Comparison of ENCODE assay signal across 13 mouse cellular contexts in the genomic region with DNA sequence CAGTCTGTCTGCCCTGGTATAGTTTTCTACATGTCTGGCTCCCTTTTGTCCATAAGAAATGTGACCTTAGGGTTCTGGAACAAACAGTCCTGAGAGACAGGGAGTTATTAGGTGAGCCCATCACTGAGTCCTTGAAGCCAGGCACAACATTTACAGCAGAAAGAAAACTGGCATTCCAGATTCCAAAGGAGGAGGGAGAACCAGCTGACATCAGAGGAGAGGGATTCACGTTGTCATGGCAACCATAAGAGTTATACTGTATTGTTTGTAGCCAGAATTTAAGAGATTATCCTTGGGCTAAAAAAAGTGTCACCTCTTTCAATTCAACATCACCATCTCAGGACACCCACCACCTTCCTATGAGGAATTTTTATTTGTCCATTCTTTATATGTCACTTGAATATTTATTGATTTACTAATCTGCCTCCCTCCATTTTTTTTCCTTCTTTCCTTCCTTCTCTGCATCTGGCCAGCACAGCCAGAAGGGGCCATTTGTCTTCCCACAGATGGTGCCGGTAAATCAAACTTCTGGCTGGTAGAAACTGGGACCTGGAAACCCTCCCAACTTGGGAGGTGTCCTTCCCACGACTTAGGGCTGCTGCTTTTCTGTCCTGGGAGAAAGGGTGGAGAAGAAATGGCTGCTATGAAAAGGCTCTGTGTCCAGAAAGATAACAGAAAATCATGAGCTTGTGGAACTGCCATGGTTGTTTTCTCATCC.
A peak's percentile ranks its signal among the peaks of the same experiment; 100 is the strongest.
DNase-seq lines count a peak whose midpoint lies in the region; ATAC-seq lines count a peak whose summit lies in the region.
"Had no signal": no experiment of that assay in that cellular context is flagged by ENCODE, and none has a peak within 500 bp of the region (broad histone marks: within the 10 kb centered on the region; RNA-seq: fewer than 3 reads in every experiment).

No protein-coding gene starts in this region.

- H3K4me1 ChIP-seq in forebrain, embryonic 13.5 days = no peaks in the 10 kb centered on the region
- H3K4me1 ChIP-seq in forebrain, embryonic 10.5 days = 0 out of 2 replicates have a peak, but pooled peaks cover 4% of the 10 kb centered on the region
- no peaks in the 10 kb centered on the region for H3K4me1 ChIP-seq in neural tube, embryonic 12.5 days

- peaks cover 6% of the 10 kb centered on the region; the same call in 1 of the 2 replicates for H3K27me3 ChIP-seq in forebrain, embryonic 13.5 days
- peaks cover 90% of the 10 kb centered on the region for H3K27me3 ChIP-seq in forebrain, embryonic 10.5 days (ENCODE audit: poor library complexity, severe bottlenecking)
- peaks cover 8% of the 10 kb centered on the region for H3K27me3 ChIP-seq in neural tube, embryonic 12.5 days (replicated peaks)

- H3K9me3 ChIP-seq in forebrain, embryonic 13.5 days (replicated peaks) = no peaks in the 10 kb centered on the region
- H3K9me3 ChIP-seq in forebrain, embryonic 10.5 days = no peaks in the 10 kb centered on the region
- H3K9me3 ChIP-seq in neural tube, embryonic 12.5 days = no peaks in the 10 kb centered on the region

- no peak overlapping the region for H3K27ac ChIP-seq in forebrain, embryonic 13.5 days
- H3K27ac ChIP-seq in forebrain, embryonic 10.5 days = no peak overlapping the region
- H3K27ac ChIP-seq in neural tube, embryonic 12.5 days = no peak overlapping the region

- no peak for DNase-seq in forebrain, embryonic 10.5 days (ENCODE audit: extremely low spot score, low spot score)
- DNase-seq in left cerebral cortex, postnatal 4 days = peak; percentile 7
- DNase-seq in left cerebral cortex, adult 11 months (ENCODE audit: low spot score) = no peak
- peak; percentile 25 for DNase-seq in embryo, embryonic 11 days
- no peak for DNase-seq in layer of hippocampus, postnatal 14 days (ENCODE audit: low spot score in 2 of 2)
- no peak for DNase-seq in heart, postnatal 25 days (ENCODE audit: low spot score)
- DNase-seq: adrenal gland, postnatal 10 days; B cell, adult 2 months; cerebellum, postnatal 36 days; kidney, adult 9 months had no signal

- no peak overlapping the region for H3K9ac ChIP-seq in forebrain, embryonic 13.5 days
- H3K9ac ChIP-seq in neural tube, embryonic 12.5 days = no peak overlapping the region

- intact Hi-C loops in left cerebral cortex, postnatal 4 days (cut with DNase I) = no loop called here
- intact Hi-C loops in heart, postnatal 25 days (cut with DNase I) = no loop called here

- 58% methylated on average over 3 of the region's 3 CpGs for WGBS in forebrain, embryonic 13.5 days
- WGBS in forebrain, embryonic 10.5 days = 61% methylated on average over 3 of the region's 3 CpGs
- 44% methylated on average over 3 of the region's 3 CpGs for WGBS in neural tube, embryonic 12.5 days

- H3K36me3 ChIP-seq in forebrain, embryonic 13.5 days (ENCODE audit: poor library complexity, severe bottlenecking) = no peaks in the 10 kb centered on the region
- H3K36me3 ChIP-seq in forebrain, embryonic 10.5 days (replicated peaks) = no peaks in the 10 kb centered on the region
- no peaks in the 10 kb centered on the region for H3K36me3 ChIP-seq in neural tube, embryonic 12.5 days

- H3K4me3 ChIP-seq in forebrain, embryonic 13.5 days = no peak overlapping the region
- H3K4me3 ChIP-seq in forebrain, embryonic 10.5 days = no peak overlapping the region
- H3K4me3 ChIP-seq in neural tube, embryonic 12.5 days = no peak overlapping the region
- H3K4me3 ChIP-seq: erythroblast, embryonic 14.5 days had no signal

- no peak overlapping the region for H3K4me2 ChIP-seq in forebrain, embryonic 13.5 days
- H3K4me2 ChIP-seq in neural tube, embryonic 12.5 days (replicated peaks) = no peak overlapping the region

- 0 out of 2 replicates have a peak, but pooled peaks have one; percentile 58 for ATAC-seq in forebrain, embryonic 13.5 days
- 0 out of 2 replicates have a peak, but pooled peaks have one; percentile 61 for ATAC-seq in neural tube, embryonic 12.5 days (ENCODE audit: low FRiP score, low read depth)

Comparison
In these comparisons a context has a peak if more than half of its experiments do, and no peak if none do; other contexts are left out.
1. DNase-seq: peak in left cerebral cortex, postnatal 4 days (single experiment) and embryo, embryonic 11 days (single experiment); none in forebrain, embryonic 10.5 days (single experiment), left cerebral cortex, adult 11 months (single experiment), layer of hippocampus, postnatal 14 days (0 of 2) and heart, postnatal 25 days (single experiment).